Mouse (Mus musculus) urinary bladder, postnatal 10 days (tissue): ENCODE results near the gene Themis2.
"Not testable (repeated sequence)": the region's sequence is repeated elsewhere in the genome, so short reads cannot be mapped to it uniquely, and the experiment has no call there.

Experiments used
- DNase-seq: peaks from one replicate; pipeline ENCODE4 v3.0.0; 2022; ENCODE audit warnings: low spot score

Gene Themis2

GRCm38 (mm10) chr4:132752992-132753391 lies 43.2 kb downstream of the Themis2 start:
- DNase-seq: no peak

GRCm38 (mm10) chr4:132749258-132749982 lies 46.8 kb downstream of the Themis2 start:
- DNase-seq: no peak

- no peak for DNase-seq
These were observed 47.4 kb downstream of the Themis2 start for GRCm38 (mm10) chr4:132748778-132749177.

- DNase-seq: no peak
These were observed 48.4 kb downstream of the Themis2 start for GRCm38 (mm10) chr4:132747664-132748259.

- DNase-seq: no peak
These were observed 49.2 kb downstream of the Themis2 start for GRCm38 (mm10) chr4:132746911-132747517.

- DNase-seq: no peak
These were observed 51.9 kb downstream of the Themis2 start for GRCm38 (mm10) chr4:132743992-132744911.

- no peak for DNase-seq
These were observed 54.7 kb downstream of the Themis2 start for GRCm38 (mm10) chr4:132741491-132741890.

GRCm38 (mm10) chr4:132737154-132737553 lies 59.0 kb downstream of the Themis2 start:
- DNase-seq: not testable (repeated sequence)

GRCm38 (mm10) chr4:132735894-132736293 lies 60.3 kb downstream of the Themis2 start:
- DNase-seq: no peak

- DNase-seq: no peak
These were observed 60.8 kb downstream of the Themis2 start for GRCm38 (mm10) chr4:132735389-132735788.

- no peak for DNase-seq
These were observed 61.4 kb downstream of the Themis2 start for GRCm38 (mm10) chr4:132734766-132735165.

- DNase-seq: no peak
These were observed 63.0 kb downstream of the Themis2 start for GRCm38 (mm10) chr4:132733071-132733770.

- peak; percentile 59 for DNase-seq
These were observed 64.0 kb downstream of the Themis2 start, which contains the start of gene Xkr8 for GRCm38 (mm10) chr4:132732148-132732684. TSS of gene Xkr8 (minus strand) at chr4:132732546.
